Mouse (Mus musculus) liver, embryonic 11.5 days (tissue): ENCODE results near the gene Ccser2. TPM values are rescaled to one million over a fixed set of nuclear protein-coding genes. Genes with fewer than 3 reads are reported as not detected.

ENCODE experiments used
- polyA plus RNA-seq: library from polyadenylated mRNA; unstranded; fragments of >200 nt; fragmentation: Nextera tagmentation; extraction: Ambion mirVana; gene quantifications from 2 replicates; pipeline ENCODE4 v1.2.1, GENCODE M21; 2014

Ccser2 gene
- polyA plus RNA-seq, 1 experiment from 2014 or later, result 11.1 TPM

Other genes starting within 250 kb of the Ccser2 start
- gene Rgr, start 80.2 kb upstream of the Ccser2 start, polyA plus RNA-seq, result not detected in 2 replicates
- gene Lrit1, start 86.1 kb upstream of the Ccser2 start, polyA plus RNA-seq, result not detected in 2 replicates
- gene Lrit2, start 99.2 kb upstream of the Ccser2 start, polyA plus RNA-seq, result not detected in 2 replicates
- gene Cdhr1, start 129.6 kb upstream of the Ccser2 start, polyA plus RNA-seq, result 0.05 TPM in 2 replicates
- 0.25 and 0.45 TPM in 2 replicates for gene 2610528A11Rik, start 145.2 kb upstream of the Ccser2 start, polyA plus RNA-seq
- gene Ghitm, start 166.5 kb upstream of the Ccser2 start, polyA plus RNA-seq, result 260 and 286 TPM in 2 replicates